Mouse (Mus musculus) layer of hippocampus, adult 18-20 months (tissue): ENCODE measurements around the gene Mbd3. TPM values are rescaled to one million over a fixed set of nuclear protein-coding genes. Genes with fewer than 3 reads are reported as not detected.
A peak's percentile ranks its signal among the peaks of the same experiment; 100 is the strongest.

Source experiments
- DNase-seq, 2 experiments: peaks; one replicate each; pipeline ENCODE4 v3.0.0; 2022; ENCODE audit warnings: low spot score in 2 of 2
- total RNA-seq, 2 experiments: library from RNA; stranded (reverse); gene quantifications; 2 replicates each; pipeline ENCODE4 v1.2.3; 2021

Mbd3 gene
- total RNA-seq, 2 experiments from 2014 or later, result 159 to 162 TPM

- DNase-seq, result no peak
Observed at GRCm38 (mm10) chr10:80397524-80398173, 1.7 kb downstream of the Mbd3 start.

GRCm38 (mm10) chr10:80396822-80397523, 2.4 kb downstream of the Mbd3 start:
- DNase-seq, result no peak

- no peak for DNase-seq
Observed at GRCm38 (mm10) chr10:80395025-80395627, 4.2 kb downstream of the Mbd3 start.

- DNase-seq, result no peak
Observed at GRCm38 (mm10) chr10:80392687-80393086, 6.7 kb downstream of the Mbd3 start.

- DNase-seq, result no peak
Observed at GRCm38 (mm10) chr10:80390697-80391096, 8.7 kb downstream of the Mbd3 start.

- DNase-seq, result no peak
Observed at GRCm38 (mm10) chr10:80389185-80389708, 10.1 kb downstream of the Mbd3 start.

GRCm38 (mm10) chr10:80388731-80389130, 10.6 kb downstream of the Mbd3 start:
- DNase-seq, result no peak

GRCm38 (mm10) chr10:80387522-80387959, 11.8 kb downstream of the Mbd3 start, which contains the start of gene Mex3d:
Gene Mex3d, minus strand, starts transcription at chr10:80387659.
- DNase-seq, result peak; percentile 76 to 91

GRCm38 (mm10) chr10:80386735-80387471, 12.4 kb downstream of the Mbd3 start:
- DNase-seq, result no peak

- no peak for DNase-seq
Observed at GRCm38 (mm10) chr10:80385811-80386734, 13.3 kb downstream of the Mbd3 start.

- DNase-seq, result no peak
Observed at GRCm38 (mm10) chr10:80385310-80385709, 14.0 kb downstream of the Mbd3 start.

GRCm38 (mm10) chr10:80384709-80385108, 14.6 kb downstream of the Mbd3 start:
- DNase-seq, result no peak

- DNase-seq, result no peak
Observed at GRCm38 (mm10) chr10:80384115-80384639, 15.2 kb downstream of the Mbd3 start.

GRCm38 (mm10) chr10:80383431-80383830, 15.9 kb downstream of the Mbd3 start:
- no peak for DNase-seq

- no peak for DNase-seq
Observed at GRCm38 (mm10) chr10:80382641-80383365, 16.5 kb downstream of the Mbd3 start.

- no peak for DNase-seq
Observed at GRCm38 (mm10) chr10:80377716-80378115, 21.6 kb downstream of the Mbd3 start.

- DNase-seq, result peak; percentile 85 to 95
Observed at GRCm38 (mm10) chr10:80376160-80376559, 23.2 kb downstream of the Mbd3 start.

- peak in 1 of 2 experiments; percentile 91 for DNase-seq
Observed at GRCm38 (mm10) chr10:80374063-80374462, 25.3 kb downstream of the Mbd3 start.

GRCm38 (mm10) chr10:80372706-80373105, 26.6 kb downstream of the Mbd3 start:
- DNase-seq, result peak; percentile 58 to 64
